Mouse (Mus musculus): ENCODE measurements around the gene Otx2.

DNA sequence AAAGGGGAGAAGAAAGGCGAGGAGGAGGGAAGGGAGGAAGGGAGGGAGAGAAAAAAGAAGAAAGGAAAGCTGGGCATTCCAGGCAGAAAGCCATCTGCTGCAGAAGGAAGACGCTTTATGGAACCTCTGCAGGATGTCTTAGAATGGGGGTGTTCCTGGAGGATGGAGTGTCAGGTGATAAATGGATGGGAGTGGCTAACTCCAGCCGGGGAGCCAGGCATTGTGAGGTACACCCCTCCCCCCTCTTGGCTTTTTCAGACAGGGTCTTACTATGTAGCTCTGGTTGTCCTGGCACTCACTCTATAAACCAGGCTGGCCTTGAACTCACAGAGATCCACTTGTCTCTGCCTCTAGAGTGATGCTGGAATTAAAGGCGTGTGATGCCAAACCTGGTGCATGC is 49.1 kb upstream of the Otx2 start:
- TF ChIP-seq CTCF (IDR thresholded peaks at IDR 0.05; ENCODE audit: low read depth, low read length) (no peak), EP300 (IDR thresholded peaks at IDR 0.05; ENCODE audit: insufficient read depth, low read depth, low read length) (peak; percentile 74; the same call in 1 of the 2 replicates)
